Mouse (Mus musculus) lung, embryonic 15.5 days (tissue): ENCODE results near the gene Ctu2. TPM values are rescaled to one million over a fixed set of nuclear protein-coding genes. Genes with fewer than 3 reads are reported as not detected.
A peak's percentile ranks its signal among the peaks of the same experiment; 100 is the strongest.

Source experiments
- ATAC-seq: fragments of 200-750 bp; cut with Nextera tagmentation; 2 replicates; pipeline ENCODE4 v1.8.0; 2017; ENCODE audit warnings: moderate number of reproducible peaks, borderline replicate concordance; ENCODE audit not compliant: low FRiP score, low TSS enrichment; ENCODE audit errors: extremely low read depth
- H3K27ac ChIP-seq: fragments of 300-500 bp; sonication (generic); 2 replicates; pipeline ENCODE4 v1.5.1; 2015; ENCODE audit warnings: moderate library complexity, mild to moderate bottlenecking, inconsistent platforms
- H3K27me3 ChIP-seq: fragments of 300-500 bp; sonication (generic); 2 replicates; pipeline ENCODE4 v1.6.1; 2015; ENCODE audit warnings: inconsistent platforms
- H3K36me3 ChIP-seq: fragments of 300-500 bp; sonication (generic); 2 replicates; pipeline ENCODE4 v1.6.1; 2015; ENCODE audit warnings: inconsistent platforms
- H3K4me1 ChIP-seq: fragments of 300-500 bp; sonication (generic); 2 replicates; pipeline ENCODE4 v1.6.1; 2015; ENCODE audit warnings: inconsistent platforms
- H3K4me2 ChIP-seq: fragments of 300-500 bp; sonication (generic); 2 replicates; pipeline ENCODE4 v1.6.1; 2015; ENCODE audit warnings: inconsistent platforms, mild to moderate bottlenecking, moderate library complexity
- H3K4me3 ChIP-seq: fragments of 300-500 bp; sonication (generic); 2 replicates; pipeline ENCODE4 v1.5.1; 2015; ENCODE audit warnings: mild to moderate bottlenecking, inconsistent platforms
- H3K9ac ChIP-seq: fragments of 300-500 bp; sonication (generic); 2 replicates; pipeline ENCODE4 v1.6.1; 2015; ENCODE audit warnings: inconsistent platforms
- H3K9me3 ChIP-seq: fragments of 300-500 bp; sonication (generic); 2 replicates; pipeline ENCODE4 v1.6.1; 2016; ENCODE audit warnings: inconsistent platforms
- WGBS: fragments of 180-500 bp; shearing (Covaris S2); methylation state at CpG from one replicate; pipeline ENCODE4 v1.1.7; 2015; 5-methylcytosine and 5-hydroxymethylcytosine counted together
- microRNA-seq: library from miRNA; unstranded; fragments of <30 nt; microRNA quantifications from one replicate; pipeline ENCODE4, GENCODE M21; 2016
- polyA plus RNA-seq: library from polyadenylated mRNA; unstranded; fragments of >200 nt; fragmentation: Nextera tagmentation; extraction: Ambion mirVana; gene quantifications from 2 replicates; pipeline ENCODE4 v1.2.1, GENCODE M21; 2015

The Ctu2 gene
- polyA plus RNA-seq, 1 experiment from 2014 or later, result 38.3 TPM

- Histone ChIP-seq H3K27ac (peak overlapping the region; percentile 86), H3K4me3 (no peak overlapping the region), H3K4me1 (peaks cover 70% of the 10 kb centered on the region), H3K36me3 (no peaks in the 10 kb centered on the region), H3K4me2 (no peak overlapping the region), H3K27me3 (no peaks in the 10 kb centered on the region), H3K9ac (no peak overlapping the region), H3K9me3 (no peaks in the 10 kb centered on the region)
- 32% methylated on average over 7 of the region's 7 CpGs for WGBS
- peak; percentile 49; the same call in 1 of the 2 replicates for ATAC-seq
These were observed 50.7 kb downstream of the Ctu2 start for GRCm38 (mm10) chr8:122526526-122527170.

GRCm38 (mm10) chr8:122527937-122528336 is 52.0 kb downstream of the Ctu2 start:
- WGBS, result 81% methylated on average over 3 of the region's 3 CpGs
- Histone ChIP-seq H3K4me3 (no peak overlapping the region), H3K9me3 (no peaks in the 10 kb centered on the region), H3K4me2 (no peak overlapping the region), H3K4me1 (peaks cover 77% of the 10 kb centered on the region), H3K9ac (no peak overlapping the region), H3K27ac (no peak overlapping the region), H3K27me3 (no peaks in the 10 kb centered on the region), H3K36me3 (no peaks in the 10 kb centered on the region)
- ATAC-seq, result no peak

- WGBS, result 85% methylated on average over 4 of the region's 4 CpGs
- Histone ChIP-seq H3K36me3 (no peaks in the 10 kb centered on the region), H3K27me3 (no peaks in the 10 kb centered on the region), H3K9ac (no peak overlapping the region), H3K4me1 (peaks cover 65% of the 10 kb centered on the region), H3K27ac (no peak overlapping the region), H3K4me2 (no peak overlapping the region), H3K4me3 (no peak overlapping the region), H3K9me3 (no peaks in the 10 kb centered on the region)
- ATAC-seq, result no peak
These were observed 53.2 kb downstream of the Ctu2 start for GRCm38 (mm10) chr8:122529159-122529558.

GRCm38 (mm10) chr8:122531312-122531711 is 55.4 kb downstream of the Ctu2 start:
- Histone ChIP-seq H3K4me2 (no peak overlapping the region), H3K36me3 (no peaks in the 10 kb centered on the region), H3K9ac (no peak overlapping the region), H3K4me3 (no peak overlapping the region), H3K4me1 (peaks cover 53% of the 10 kb centered on the region), H3K27ac (peak overlapping the region; percentile 21; the same call in 1 of the 2 replicates), H3K27me3 (no peaks in the 10 kb centered on the region), H3K9me3 (no peaks in the 10 kb centered on the region)
- 72% methylated on average over 8 of the region's 8 CpGs for WGBS
- ATAC-seq, result no peak

Small RNA genes within 50 kb of the gene (microRNA-seq; reads per million reads assigned to microRNA genes)
- gene Gm24366, result not detected

Other genes starting within 250 kb of the Ctu2 start
- 1.3 and 1.6 TPM in 2 replicates for gene Zfpm1, start 194.0 kb upstream of the Ctu2 start, polyA plus RNA-seq
- not detected in 2 replicates for gene Trhr2, start 115.4 kb upstream of the Ctu2 start, polyA plus RNA-seq
- gene Zc3h18, start 99.5 kb upstream of the Ctu2 start, polyA plus RNA-seq, result 53.3 and 55.1 TPM in 2 replicates
- not detected in 2 replicates for gene Il17c, start 54.1 kb upstream of the Ctu2 start, polyA plus RNA-seq
- gene Cyba, start 43.2 kb upstream of the Ctu2 start, polyA plus RNA-seq, result 208 and 215 TPM in 2 replicates
- gene Mvd, start 32.7 kb upstream of the Ctu2 start, polyA plus RNA-seq, result 24.3 and 24.7 TPM in 2 replicates
- 1.1 and 1.2 TPM in 2 replicates for gene Snai3, start 15.4 kb upstream of the Ctu2 start, polyA plus RNA-seq
- gene Rnf166, start 79 bp upstream of the Ctu2 start, polyA plus RNA-seq, result 40.5 and 43.9 TPM in 2 replicates
- 18.7 and 23.4 TPM in 2 replicates for gene Piezo1, start 75.2 kb downstream of the Ctu2 start, polyA plus RNA-seq
- gene Cdt1, start 91.9 kb downstream of the Ctu2 start, polyA plus RNA-seq, result 42.7 and 44.9 TPM in 2 replicates
- 314 and 327 TPM in 2 replicates for gene Aprt, start 100.8 kb downstream of the Ctu2 start, polyA plus RNA-seq
- 12.5 and 13.5 TPM in 2 replicates for gene Galns, start 135.3 kb downstream of the Ctu2 start, polyA plus RNA-seq
- gene Trappc2l, start 135.5 kb downstream of the Ctu2 start, polyA plus RNA-seq, result 49.5 and 53.0 TPM in 2 replicates
- not detected in 2 replicates for gene Pabpn1l, start 146.6 kb downstream of the Ctu2 start, polyA plus RNA-seq
- gene Cbfa2t3, start 223.0 kb downstream of the Ctu2 start, polyA plus RNA-seq, result 4.8 and 5.4 TPM in 2 replicates